Mouse (Mus musculus) gastrocnemius, postnatal 25 days (tissue): ENCODE measurements around the gene BC003965. TPM values are rescaled to one million over a fixed set of nuclear protein-coding genes. Genes with fewer than 3 reads are reported as not detected.
A peak's percentile ranks its signal among the peaks of the same experiment; 100 is the strongest.

Source experiments
- DNase-seq: peaks from one replicate; pipeline ENCODE4 v3.0.0; 2022
- long read RNA-seq, 2 experiments: library from polyadenylated mRNA; stranded (forward); transcript quantifications; one replicate each; pipeline ENCODE4 v2.0.0; 2021
- total RNA-seq, 2 experiments: library from RNA; stranded (reverse); gene quantifications; 1 replicate in 1 of 2; 2 replicates in 1 of 2; pipeline ENCODE4 v1.2.3; 2021

BC003965 gene
- 10 to 100 TPM; 12.5 to 14.3 TPM for total RNA-seq
- long read RNA-seq, experiment 1, transcript BC003965-201 (2 exons, 3,030 nt) = major isoform, 29 of 47 reads
- long read RNA-seq, experiment 1, transcript BC003965-202 (1 exons, 3,109 nt) = minor isoform, 14 of 47 reads
- long read RNA-seq, experiment 1, partial matches to known transcripts = 0 of 47 reads
- long read RNA-seq, experiment 1, other reads (novel, unspliced or antisense) = 4 of 47 reads
- long read RNA-seq, experiment 2, transcript BC003965-202 (1 exons, 3,109 nt) = minor isoform, 11 of 56 reads
- long read RNA-seq, experiment 2, transcript BC003965-201 (2 exons, 3,030 nt) = major isoform, 43 of 56 reads
- long read RNA-seq, experiment 2, partial matches to known transcripts = 0 of 56 reads
- long read RNA-seq, experiment 2, other reads (novel, unspliced or antisense) = 2 of 56 reads

- peak; percentile 94 for DNase-seq
Observed at GRCm38 (mm10) chr17:25184129-25184691, at the start of gene BC003965. TSS of gene BC003965 (plus strand) at chr17:25184554.

- DNase-seq = no peak
Observed at GRCm38 (mm10) chr17:25135622-25136021, 48.7 kb upstream of the BC003965 start.

- DNase-seq = no peak
Observed at GRCm38 (mm10) chr17:25138803-25139202, 45.6 kb upstream of the BC003965 start.

- DNase-seq = no peak
Observed at GRCm38 (mm10) chr17:25139960-25140359, 44.4 kb upstream of the BC003965 start.

- no peak for DNase-seq
Observed at GRCm38 (mm10) chr17:25162161-25162560, 22.2 kb upstream of the BC003965 start, which contains the start of gene Ccdc154. TSS of gene Ccdc154 (plus strand) at chr17:25162461.

GRCm38 (mm10) chr17:25163387-25163786 lies 21.0 kb upstream of the BC003965 start:
- DNase-seq = no peak

GRCm38 (mm10) chr17:25164770-25165169 lies 19.6 kb upstream of the BC003965 start:
- DNase-seq = no peak

GRCm38 (mm10) chr17:25165970-25166671 lies 18.2 kb upstream of the BC003965 start:
- no peak for DNase-seq

GRCm38 (mm10) chr17:25169706-25170105 lies 14.6 kb upstream of the BC003965 start:
- DNase-seq = no peak

GRCm38 (mm10) chr17:25172558-25172957 lies 11.8 kb upstream of the BC003965 start:
- no peak for DNase-seq

- DNase-seq = no peak
Observed at GRCm38 (mm10) chr17:25175411-25175810, 8.9 kb upstream of the BC003965 start, which contains the start of gene Gm38655. TSS of gene Gm38655 (minus strand) at chr17:25175471.

GRCm38 (mm10) chr17:25183232-25183631 lies 1.1 kb upstream of the BC003965 start:
- no peak for DNase-seq

- no peak for DNase-seq
Observed at GRCm38 (mm10) chr17:25184961-25185360, 607 bp downstream of the BC003965 start.

- DNase-seq = no peak
Observed at GRCm38 (mm10) chr17:25187784-25188149, 3.4 kb downstream of the BC003965 start.

GRCm38 (mm10) chr17:25188150-25189031 lies 4.0 kb downstream of the BC003965 start, which contains the start of gene Unkl:
TSS of gene Unkl (plus strand) at chr17:25188397.
- peak; percentile 76 for DNase-seq

GRCm38 (mm10) chr17:25189091-25189490 lies 4.7 kb downstream of the BC003965 start:
- no peak for DNase-seq

GRCm38 (mm10) chr17:25202401-25202800 lies 18.0 kb downstream of the BC003965 start:
- DNase-seq = no peak

- no peak for DNase-seq
Observed at GRCm38 (mm10) chr17:25210006-25210405, 25.7 kb downstream of the BC003965 start.

GRCm38 (mm10) chr17:25210680-25211466 lies 26.5 kb downstream of the BC003965 start:
- peak; percentile 60 for DNase-seq

GRCm38 (mm10) chr17:25211705-25212104 lies 27.4 kb downstream of the BC003965 start:
- no peak for DNase-seq

- DNase-seq = no peak
Observed at GRCm38 (mm10) chr17:25215431-25215830, 31.1 kb downstream of the BC003965 start.
